ENCODE assay signal across 9 mouse cellular contexts in genomic region chr12:76324679-76325431, GRCm38 (mm10). TPM values are rescaled to one million over a fixed set of nuclear protein-coding genes. Genes with fewer than 3 reads are reported as not detected.
DNase-seq lines count a peak whose midpoint lies in the region; ATAC-seq and TF ChIP-seq lines count a peak whose summit lies in the region.
"Had no signal": no experiment of that assay in that cellular context is flagged by ENCODE, and none has a peak within 500 bp of the region (broad histone marks: within the 10 kb centered on the region; RNA-seq: fewer than 3 reads in every experiment).

Gene Akap5 (plus strand): TSS chr12:76324891.

- peaks cover 11% of the 10 kb centered on the region for H3K4me1 ChIP-seq in limb, embryonic 15.5 days
- H3K4me1 ChIP-seq in midbrain, embryonic 15.5 days, result peaks cover 13% of the 10 kb centered on the region

- intact Hi-C loops in gastrocnemius, adult 2 months (cut with DNase I), result no loop called here
- intact Hi-C loops in gastrocnemius, postnatal 36 days (cut with DNase I), result no loop called here

- H3K4me2 ChIP-seq in limb, embryonic 15.5 days, result peak within 1 kb of the TSS; percentile 96
- H3K4me2 ChIP-seq in midbrain, embryonic 15.5 days, result peak within 1 kb of the TSS; percentile 82

- peak within 1 kb of the TSS; percentile 83 for H3K4me3 ChIP-seq in gastrocnemius, adult 2 months
- peak within 1 kb of the TSS; percentile 59 for H3K4me3 ChIP-seq in limb, embryonic 15.5 days
- H3K4me3 ChIP-seq in midbrain, embryonic 15.5 days, result peak within 1 kb of the TSS; percentile 61

- H3K27me3 ChIP-seq in limb, embryonic 15.5 days, result no peaks in the 10 kb centered on the region
- H3K27me3 ChIP-seq in midbrain, embryonic 15.5 days (replicated peaks), result no peaks in the 10 kb centered on the region
- no peaks in the 10 kb centered on the region for H3K27me3 ChIP-seq in splenic B cell, adult 2 months (ENCODE audit: control insufficient read depth, insufficient read depth, low read length, poor library complexity, severe bottlenecking)
- H3K27me3 ChIP-seq: CH12.LX had no signal

- peak within 1 kb of the TSS; percentile 42 for H3K9ac ChIP-seq in limb, embryonic 15.5 days
- H3K9ac ChIP-seq in midbrain, embryonic 15.5 days, result peak within 1 kb of the TSS; percentile 62

- ATAC-seq in limb, embryonic 15.5 days (ENCODE audit: insufficient number of reproducible peaks, low FRiP score, low TSS enrichment, low read depth), result peak; percentile 78
- peak; percentile 99 for ATAC-seq in midbrain, embryonic 15.5 days (replicated peaks)

- 1% methylated on average over 53 of the region's 53 CpGs for WGBS in limb, embryonic 15.5 days
- WGBS in midbrain, embryonic 15.5 days, result under 1% methylated on average over 52 of the region's 53 CpGs

- TF ChIP-seq CTCF in gastrocnemius, adult 2 months (IDR thresholded peaks at IDR 0.05), result no peak

- peaks cover 17% of the 10 kb centered on the region for H3K36me3 ChIP-seq in limb, embryonic 15.5 days
- peaks cover 7% of the 10 kb centered on the region; the same call in 1 of the 2 replicates for H3K36me3 ChIP-seq in midbrain, embryonic 15.5 days (replicated peaks)
- no peaks in the 10 kb centered on the region for H3K36me3 ChIP-seq in splenic B cell, adult 2 months (ENCODE audit: control insufficient read depth, insufficient read depth, low read length, poor library complexity, severe bottlenecking)

- H3K27ac ChIP-seq in gastrocnemius, adult 2 months, result 0 out of 2 replicates have a peak within 1 kb of the TSS, but pooled peaks have one; percentile 24
- H3K27ac ChIP-seq in limb, embryonic 15.5 days, result no peak within 1 kb of the TSS
- H3K27ac ChIP-seq in midbrain, embryonic 15.5 days, result peak within 1 kb of the TSS; percentile 71

- DNase-seq in gastrocnemius, adult 2 months, result peak; percentile 70
- DNase-seq in gastrocnemius, postnatal 36 days, result no peak
- peak; percentile 85 to 88 for DNase-seq in cerebellum, postnatal 14 days
- peak; percentile 53 to 61 for DNase-seq in frontal cortex, postnatal 25 days (ENCODE audit: low spot score in 2 of 2)
- peak; percentile 10 for DNase-seq in hindlimb bud, embryonic 11.5 days (ENCODE audit: extremely low spot score, low read depth, low spot score)
- peak; percentile 36 for DNase-seq in splenic B cell, adult 2 months (ENCODE audit: low read depth, low spot score)

- H3K9me3 ChIP-seq in limb, embryonic 15.5 days, result no peaks in the 10 kb centered on the region
- no peaks in the 10 kb centered on the region for H3K9me3 ChIP-seq in midbrain, embryonic 15.5 days

RNA-seq across cellular contexts. Expression of gene Akap5, which starts in this region (rescaled TPM):
- under 1 TPM; 0.31 to 0.48 TPM for total RNA-seq in gastrocnemius, adult 2 months (2021)
- total RNA-seq in gastrocnemius, postnatal 36 days (2021), result under 1 TPM; 0.22 to 0.84 TPM
- 1.0 and 1.2 TPM in 2 replicates for polyA plus RNA-seq in limb, embryonic 15.5 days (2015; fragmentation: Nextera tagmentation; extraction: Ambion mirVana)
- 9.8 and 10.3 TPM in 2 replicates for polyA plus RNA-seq in midbrain, embryonic 15.5 days (2015; fragmentation: Nextera tagmentation; extraction: Ambion mirVana)

Comparison
In these comparisons a context has a peak if more than half of its experiments do, and no peak if none do; other contexts are left out.
1. Peak in DNase-seq, H3K4me3 ChIP-seq and H3K27ac ChIP-seq in gastrocnemius, adult 2 months; RNA of the gene not detected or under 1 TPM.
2. DNase-seq: peak in cerebellum, postnatal 14 days (2 of 2), frontal cortex, postnatal 25 days (2 of 2), hindlimb bud, embryonic 11.5 days (single experiment) and splenic B cell, adult 2 months (single experiment); none in gastrocnemius, postnatal 36 days (0 of 2).
3. Peak in every context shown above with its lines, with median percentiles within 50 percentile points of each other: H3K4me3 ChIP-seq.